8 mouse cellular contexts compared by ENCODE assay signal in genomic region chr10:61978112-61978865, GRCm38 (mm10). TPM values are rescaled to one million over a fixed set of nuclear protein-coding genes. Genes with fewer than 3 reads are reported as not detected.
DNase-seq lines count a peak whose midpoint lies in the region; ATAC-seq and TF ChIP-seq lines count a peak whose summit lies in the region.

No protein-coding gene starts in this region.

- H3K9ac ChIP-seq in lung, embryonic 14.5 days = peak overlapping the region; percentile 67
- H3K9ac ChIP-seq in heart, embryonic 14.5 days (ENCODE audit: low read length) = peak overlapping the region; percentile 76

- H3K4me2 ChIP-seq in lung, embryonic 14.5 days = peak overlapping the region; percentile 80
- H3K4me2 ChIP-seq in heart, embryonic 14.5 days (ENCODE audit: low read length) = peak overlapping the region; percentile 98

- H3K27me3 ChIP-seq in lung, embryonic 14.5 days (ENCODE audit: insufficient read depth, low read length) = peaks cover 32% of the 10 kb centered on the region
- H3K27me3 ChIP-seq in heart, embryonic 14.5 days (ENCODE audit: control insufficient read depth, insufficient read depth, low read length) = peaks cover 23% of the 10 kb centered on the region

- TF ChIP-seq POLR2A in cortical plate, adult 2 months (IDR thresholded peaks at IDR 0.05; ENCODE audit: extremely low read depth, insufficient read depth, low read length) = no peak

- H3K36me3 ChIP-seq in lung, embryonic 14.5 days (ENCODE audit: insufficient read depth) = no peaks in the 10 kb centered on the region
- no peaks in the 10 kb centered on the region for H3K36me3 ChIP-seq in heart, embryonic 14.5 days (ENCODE audit: control insufficient read depth, insufficient read depth, low read length)

- WGBS in lung, embryonic 14.5 days = under 1% methylated on average over 65 of the region's 65 CpGs
- under 1% methylated on average over 65 of the region's 65 CpGs for WGBS in heart, embryonic 14.5 days

- DNase-seq in lung, embryonic 14.5 days = peak; percentile 77
- no peak for DNase-seq in lung, postnatal 25 days (ENCODE audit: low spot score)
- DNase-seq in layer of hippocampus, adult 8-10 months (ENCODE audit: low spot score in 2 of 2) = peak; percentile 8 to 24
- DNase-seq in mesoderm, embryonic 11.5 days (ENCODE audit: low read depth, low spot score) = peak; percentile 53
- peak; percentile 3 to 26 for DNase-seq in right cerebral cortex, postnatal 36 days (ENCODE audit: low spot score in 2 of 2)

- peaks cover 12% of the 10 kb centered on the region; the same call in 1 of the 2 replicates for H3K4me1 ChIP-seq in lung, embryonic 14.5 days (ENCODE audit: insufficient read depth)
- H3K4me1 ChIP-seq in cortical plate, adult 2 months (ENCODE audit: control insufficient read depth, insufficient read depth, low read length) = no peaks in the 10 kb centered on the region
- peaks cover 4 to 27% of the 10 kb centered on the region in 2 experiments; a peak in 3 of 4 replicates for H3K4me1 ChIP-seq in heart, embryonic 14.5 days (ENCODE audit: control insufficient read depth in 2 of 2, insufficient read depth in 2 of 2, low read length in 2 of 2)

- peak overlapping the region; percentile 59 for H3K4me3 ChIP-seq in lung, embryonic 14.5 days (ENCODE audit: low read depth, low read length)
- peak overlapping the region; percentile 17; the same call in 1 of the 2 replicates for H3K4me3 ChIP-seq in cortical plate, adult 2 months (ENCODE audit: insufficient read depth, low read length)
- peak overlapping the region; percentile 59 to 60 for H3K4me3 ChIP-seq in heart, embryonic 14.5 days (ENCODE audit: control insufficient read depth in 1 of 2, insufficient read depth in 1 of 2, low read depth in 1 of 2, low read length in 2 of 2)

- 0 out of 2 replicates have a peak, but pooled peaks have one; percentile 32 for ATAC-seq in lung, embryonic 14.5 days (ENCODE audit: insufficient read depth)
- peak; percentile 37; the same call in 1 of the 2 replicates for ATAC-seq in heart, embryonic 14.5 days (ENCODE audit: insufficient number of reproducible peaks, insufficient read depth, low FRiP score, low read depth)
- ATAC-seq in monocyte, adult 5-6 weeks (replicated peaks; ENCODE audit: insufficient number of reproducible peaks, low FRiP score, low TSS enrichment, poor library complexity, severe bottlenecking) = no peak

- no peaks in the 10 kb centered on the region for H3K9me3 ChIP-seq in lung, embryonic 14.5 days (ENCODE audit: low read depth, low read length)
- no peaks in the 10 kb centered on the region for H3K9me3 ChIP-seq in heart, embryonic 14.5 days (ENCODE audit: control insufficient read depth, low read length)

- H3K27ac ChIP-seq in lung, embryonic 14.5 days (ENCODE audit: low read depth) = peak overlapping the region; percentile 31
- H3K27ac ChIP-seq in cortical plate, adult 2 months (ENCODE audit: insufficient read depth, low read length) = no peak overlapping the region
- H3K27ac ChIP-seq in heart, embryonic 14.5 days (replicated peaks in 1 of 2; ENCODE audit: control insufficient read depth in 1 of 2, insufficient read depth in 1 of 2, low read depth in 2 of 2, low read length in 2 of 2) = 0 out of 4 replicates have a peak overlapping the region, but pooled peaks of 1 of the 2 experiments have one; percentile 21

- no peak; the same call in 1 of the 2 replicates for TF ChIP-seq CTCF in lung, embryonic 14.5 days (IDR thresholded peaks at IDR 0.05; ENCODE audit: low read depth)
- no peak for TF ChIP-seq CTCF in cortical plate, adult 2 months (IDR thresholded peaks at IDR 0.05; ENCODE audit: extremely low read depth, insufficient read depth, low read length)

RNA-seq across cellular contexts. Expression of gene Col13a1, which starts 0.6 kb away (rescaled TPM):
- polyA plus RNA-seq in lung, embryonic 14.5 days (2014; fragmentation: Nextera tagmentation; extraction: Ambion mirVana) = 25.7 and 26.8 TPM in 2 replicates
- 0.98 and 1.1 TPM in 2 replicates for polyA plus RNA-seq in cortical plate, adult 2 months (2012; rRNA removed)
- 6.3 and 9.5 TPM in 2 replicates for polyA plus RNA-seq in heart, embryonic 14.5 days (2014; fragmentation: Nextera tagmentation; extraction: Ambion mirVana)
- total RNA-seq in layer of hippocampus, adult 8-10 months (2022) = 1 to 10 TPM; 1.3 to 2.1 (median 1.7) TPM
- not detected in 3 replicates for total RNA-seq in monocyte, adult 5-6 weeks (2017)
